Mouse (Mus musculus) adrenal gland (tissue): ENCODE measurements around the gene Pitpnm2.
"Not testable (repeated sequence)": the region's sequence is repeated elsewhere in the genome, so short reads cannot be mapped to it uniquely, and the experiment has no call there.

ENCODE experiments used
- intact Hi-C: fragments of 180-260 bp; cut with DNase I; formaldehyde crosslinking; loops from one replicate; pipeline ENCODE4 v1.15.1; 2025
- long read RNA-seq, 2 experiments: library from polyadenylated mRNA; unstranded; transcript quantifications; one replicate each; pipeline ENCODE4 v2.0.0; 2020; ENCODE audit warnings: borderline replicate concordance in 1 of 2; ENCODE audit not compliant: insufficient replicate concordance in 1 of 2

Pitpnm2 gene
- long read RNA-seq, experiment 1, partial matches to known transcripts = 2 of 7 reads
- long read RNA-seq, experiment 1, other reads (novel, unspliced or antisense) = 5 of 7 reads
- long read RNA-seq, experiment 2, partial matches to known transcripts = 1 of 9 reads
- long read RNA-seq, experiment 2, other reads (novel, unspliced or antisense) = 8 of 9 reads

- intact Hi-C loops = no loop called here
These were observed at the start of gene Pitpnm2 for GRCm38 (mm10) chr5:124249614-124250591. Gene Pitpnm2 (minus strand): TSS chr5:124249760.

GRCm38 (mm10) chr5:124299307-124299706 lies 49.7 kb upstream of the Pitpnm2 start:
- intact Hi-C loops = not testable (repeated sequence)

GRCm38 (mm10) chr5:124296475-124296874 lies 46.9 kb upstream of the Pitpnm2 start:
- intact Hi-C loops = no loop called here

- intact Hi-C loops = loop anchor here (5.0 kb wide), 1 partner anchor 37 kb away; no protein-coding TSS in a partner anchor
These were observed 44.4 kb upstream of the Pitpnm2 start for GRCm38 (mm10) chr5:124293967-124294366.

GRCm38 (mm10) chr5:124290216-124290615 lies 40.7 kb upstream of the Pitpnm2 start:
- intact Hi-C loops = loop anchor here (5.0 kb wide), 1 partner anchor 33 kb away; no protein-coding TSS in a partner anchor

GRCm38 (mm10) chr5:124287616-124288247 lies 38.2 kb upstream of the Pitpnm2 start:
- intact Hi-C loops = no loop called here

GRCm38 (mm10) chr5:124284330-124284729 lies 34.8 kb upstream of the Pitpnm2 start:
- intact Hi-C loops = loop anchor here (5.0 kb wide), 1 partner anchor 122 kb away; no protein-coding TSS in a partner anchor

GRCm38 (mm10) chr5:124282854-124283253 lies 33.3 kb upstream of the Pitpnm2 start:
- intact Hi-C loops = loop anchor here (5.0 kb wide), 1 partner anchor 121 kb away; no protein-coding TSS in a partner anchor

GRCm38 (mm10) chr5:124270226-124270625 lies 20.7 kb upstream of the Pitpnm2 start:
- intact Hi-C loops = no loop called here

GRCm38 (mm10) chr5:124269661-124270060 lies 20.1 kb upstream of the Pitpnm2 start:
- intact Hi-C loops = no loop called here

GRCm38 (mm10) chr5:124267652-124268051 lies 18.1 kb upstream of the Pitpnm2 start:
- intact Hi-C loops = no loop called here

GRCm38 (mm10) chr5:124266821-124267220 lies 17.3 kb upstream of the Pitpnm2 start:
- intact Hi-C loops = no loop called here

GRCm38 (mm10) chr5:124263246-124263645 lies 13.7 kb upstream of the Pitpnm2 start:
- intact Hi-C loops = no loop called here

GRCm38 (mm10) chr5:124262090-124262489 lies 12.5 kb upstream of the Pitpnm2 start:
- intact Hi-C loops = no loop called here

- intact Hi-C loops = loop anchor here (2.0 to 5.0 kb wide), 2 partner anchors 33 to 96 kb away; no protein-coding TSS in a partner anchor
These were observed 9.6 kb upstream of the Pitpnm2 start for GRCm38 (mm10) chr5:124259133-124259532.

GRCm38 (mm10) chr5:124258026-124258425 lies 8.5 kb upstream of the Pitpnm2 start:
- intact Hi-C loops = loop anchor here (2.0 to 5.0 kb wide), 2 partner anchors 34 to 95 kb away; no protein-coding TSS in a partner anchor

- intact Hi-C loops = loop anchor here (5.0 kb wide), 1 partner anchor 37 kb away; no protein-coding TSS in a partner anchor
These were observed 5.6 kb upstream of the Pitpnm2 start for GRCm38 (mm10) chr5:124255141-124255540.

GRCm38 (mm10) chr5:124253555-124253954 lies 4.0 kb upstream of the Pitpnm2 start:
- intact Hi-C loops = no loop called here

GRCm38 (mm10) chr5:124252580-124253320 lies 3.2 kb upstream of the Pitpnm2 start:
- intact Hi-C loops = no loop called here

GRCm38 (mm10) chr5:124251070-124251469 lies 1.5 kb upstream of the Pitpnm2 start:
- intact Hi-C loops = no loop called here
